Mouse (Mus musculus) neural tube, embryonic 15.5 days (tissue): ENCODE measurements around the gene Fam166a. TPM values are rescaled to one million over a fixed set of nuclear protein-coding genes. Genes with fewer than 3 reads are reported as not detected.

ENCODE experiments used
- ATAC-seq: fragments of 200-750 bp; cut with Nextera tagmentation; 2 replicates; pipeline ENCODE4 v1.8.0; 2017; ENCODE audit warnings: mild to moderate bottlenecking, moderate TSS enrichment, moderate library complexity; ENCODE audit not compliant: low FRiP score
- H3K27ac ChIP-seq: fragments of 300-500 bp; sonication (generic); replicated peaks from 2 replicates; pipeline ENCODE4 v1.5.1; 2015; ENCODE audit warnings: mild to moderate bottlenecking, inconsistent platforms
- H3K27me3 ChIP-seq: fragments of 300-500 bp; sonication (generic); replicated peaks from 2 replicates; pipeline ENCODE4 v1.6.1; 2015; ENCODE audit warnings: inconsistent platforms
- H3K36me3 ChIP-seq: fragments of 300-500 bp; sonication (generic); 2 replicates; pipeline ENCODE4 v1.6.1; 2015; ENCODE audit warnings: inconsistent platforms
- H3K4me1 ChIP-seq: fragments of 300-500 bp; sonication (generic); 2 replicates; pipeline ENCODE4 v1.6.1; 2015; ENCODE audit warnings: inconsistent platforms
- H3K4me2 ChIP-seq: fragments of 300-500 bp; sonication (generic); 2 replicates; pipeline ENCODE4 v1.6.1; 2015; ENCODE audit warnings: inconsistent platforms, mild to moderate bottlenecking, moderate library complexity
- H3K4me3 ChIP-seq: fragments of 300-500 bp; sonication (generic); replicated peaks from 2 replicates; pipeline ENCODE4 v1.5.1; 2015; ENCODE audit warnings: mild to moderate bottlenecking, inconsistent platforms
- H3K9ac ChIP-seq: fragments of 300-500 bp; sonication (generic); replicated peaks from 2 replicates; pipeline ENCODE4 v1.6.1; 2015; ENCODE audit warnings: mild to moderate bottlenecking, inconsistent platforms
- H3K9me3 ChIP-seq: fragments of 300-500 bp; sonication (generic); replicated peaks from 2 replicates; pipeline ENCODE4 v1.6.1; 2016; ENCODE audit warnings: inconsistent platforms
- WGBS: fragments of 180-500 bp; shearing (Covaris S2); methylation state at CpG from one replicate; pipeline ENCODE4 v1.1.7; 2015; ENCODE audit warnings: mixed read lengths; 5-methylcytosine and 5-hydroxymethylcytosine counted together
- polyA plus RNA-seq: library from polyadenylated mRNA; unstranded; fragments of >200 nt; fragmentation: Nextera tagmentation; extraction: Ambion mirVana; gene quantifications from 2 replicates; pipeline ENCODE4 v1.2.1, GENCODE M21; 2015

Fam166a gene
- polyA plus RNA-seq: not detected in 2 replicates

DNA sequence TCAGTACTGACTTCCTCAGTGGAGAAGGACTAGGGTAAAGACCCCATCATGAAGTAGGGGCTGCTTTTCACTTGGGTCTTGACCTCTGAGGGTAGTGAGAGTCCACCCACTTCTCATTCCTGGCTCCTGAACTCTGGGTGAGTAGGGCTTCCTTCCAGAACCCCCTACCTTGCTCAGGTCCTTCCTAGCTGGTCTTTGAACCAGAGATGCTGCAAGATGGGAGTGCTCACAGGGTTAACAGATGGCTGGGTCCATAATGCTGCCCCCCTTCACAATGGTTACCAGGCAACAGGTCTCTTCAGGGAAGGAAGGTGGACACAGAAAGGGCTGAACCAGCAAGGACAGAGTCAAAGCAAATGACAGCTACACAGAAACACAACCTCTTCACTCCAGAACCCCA, at the start of gene Fam166a:
Gene Fam166a, plus strand, starts transcription at position 301 of the 400 bp plus-strand sequence.
- no peak within 1 kb of the TSS for H3K4me2 ChIP-seq
- H3K36me3 ChIP-seq: peaks cover 5% of the 10 kb centered on the region; the same call in 1 of the 2 replicates
- H3K27ac ChIP-seq: no peak within 1 kb of the TSS
- no peak for ATAC-seq
- no peak within 1 kb of the TSS for H3K4me3 ChIP-seq
- no peak within 1 kb of the TSS for H3K9ac ChIP-seq
- H3K27me3 ChIP-seq: no peaks in the 10 kb centered on the region
- H3K4me1 ChIP-seq: peaks cover 4% of the 10 kb centered on the region
- H3K9me3 ChIP-seq: no peaks in the 10 kb centered on the region

DNA sequence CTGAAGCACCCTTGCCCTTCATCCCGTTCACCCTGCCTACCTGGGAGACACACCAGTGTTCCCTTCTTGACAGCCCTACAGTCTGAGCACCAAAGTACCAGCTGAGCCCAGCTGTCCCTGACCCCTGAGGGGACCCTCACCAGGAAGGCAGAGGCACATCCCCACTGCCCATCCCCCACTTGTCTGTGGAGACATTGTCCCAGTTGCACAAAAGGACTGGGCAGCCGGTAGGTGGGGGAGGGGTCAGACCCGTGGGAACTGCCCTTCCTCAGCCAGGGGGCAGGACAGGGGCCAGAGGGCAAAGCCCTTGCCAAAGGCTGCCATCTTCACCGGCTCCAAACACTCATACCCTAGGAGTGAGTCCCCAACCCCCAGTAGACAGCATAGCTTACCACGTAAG, 48.8 kb upstream of the Fam166a start:
- Histone ChIP-seq H3K4me2 (no peak overlapping the region), H3K9me3 (no peaks in the 10 kb centered on the region), H3K4me1 (peaks cover 31% of the 10 kb centered on the region), H3K4me3 (no peak overlapping the region), H3K9ac (no peak overlapping the region), H3K36me3 (no peaks in the 10 kb centered on the region), H3K27ac (0 out of 2 replicates have a peak overlapping the region, but pooled peaks have one; percentile 18), H3K27me3 (no peaks in the 10 kb centered on the region)
- ATAC-seq: no peak
- WGBS: 12% methylated on average over 5 of the region's 5 CpGs

- no peaks in the 10 kb centered on the region for H3K27me3 ChIP-seq
- whole genome bisulfite sequencing: 71% methylated on average over 10 of the region's 10 CpGs
- no peaks in the 10 kb centered on the region for H3K9me3 ChIP-seq
- H3K4me3 ChIP-seq: no peak overlapping the region
- no peak overlapping the region for H3K27ac ChIP-seq
- H3K36me3 ChIP-seq: no peaks in the 10 kb centered on the region
- H3K9ac ChIP-seq: no peak overlapping the region
- H3K4me1 ChIP-seq: peaks cover 32% of the 10 kb centered on the region
- H3K4me2 ChIP-seq: no peak overlapping the region
- no peak for ATAC-seq
Observed at GRCm38 (mm10) chr2:25170326-25171100, 48.0 kb upstream of the Fam166a start.

DNA sequence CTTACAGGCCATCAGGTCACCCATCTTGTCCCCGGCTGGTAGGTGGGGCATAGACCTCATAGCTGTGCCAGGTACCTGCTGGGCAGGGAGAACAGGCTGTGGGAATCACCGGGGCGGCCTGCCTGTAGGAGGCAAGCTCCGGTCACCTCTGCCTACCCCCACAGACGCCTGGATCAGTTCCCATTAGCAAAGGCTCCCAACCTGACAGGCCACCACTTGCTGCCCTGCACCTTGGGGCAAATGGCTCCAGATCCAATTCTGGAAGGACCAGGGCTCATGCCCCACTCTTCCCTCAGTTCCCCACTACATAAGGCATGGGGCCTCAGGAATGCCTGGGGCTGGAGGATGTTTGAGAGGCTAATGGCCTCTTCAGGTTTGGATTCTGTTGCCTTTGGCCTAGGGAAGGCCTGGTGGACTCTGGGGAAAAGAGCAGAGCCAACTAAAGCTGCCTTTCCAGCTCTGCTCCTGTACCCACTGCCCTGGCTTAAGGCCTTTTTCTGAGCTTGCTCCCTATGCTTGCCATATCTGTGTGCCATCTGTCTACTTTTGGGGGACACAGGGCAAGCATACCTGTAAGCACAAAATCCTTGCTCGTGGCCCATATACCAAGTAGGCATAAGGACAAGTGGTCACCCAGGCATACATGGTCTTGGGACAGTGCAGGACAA, 47.3 kb upstream of the Fam166a start:
- no peak overlapping the region for H3K4me3 ChIP-seq
- H3K4me1 ChIP-seq: peaks cover 38% of the 10 kb centered on the region
- no peak overlapping the region for H3K27ac ChIP-seq
- H3K9ac ChIP-seq: no peak overlapping the region
- H3K9me3 ChIP-seq: no peaks in the 10 kb centered on the region
- no peak overlapping the region for H3K4me2 ChIP-seq
- no peaks in the 10 kb centered on the region for H3K36me3 ChIP-seq
- H3K27me3 ChIP-seq: no peaks in the 10 kb centered on the region
- 83% methylated on average over 6 of the region's 6 CpGs for WGBS
- no peak for ATAC-seq

GRCm38 (mm10) chr2:25171769-25172153, 46.8 kb upstream of the Fam166a start:
- Histone ChIP-seq H3K4me1 (peaks cover 43% of the 10 kb centered on the region), H3K9ac (no peak overlapping the region), H3K27ac (no peak overlapping the region), H3K4me3 (no peak overlapping the region), H3K9me3 (no peaks in the 10 kb centered on the region), H3K4me2 (no peak overlapping the region), H3K36me3 (no peaks in the 10 kb centered on the region), H3K27me3 (no peaks in the 10 kb centered on the region)
- no peak for ATAC-seq
- WGBS: 48% methylated on average over 1 of the region's 1 CpGs

- WGBS: 72% methylated on average over 8 of the region's 8 CpGs
- Histone ChIP-seq H3K36me3 (no peaks in the 10 kb centered on the region), H3K9me3 (no peaks in the 10 kb centered on the region), H3K4me3 (no peak overlapping the region), H3K27me3 (no peaks in the 10 kb centered on the region), H3K9ac (no peak overlapping the region), H3K27ac (no peak overlapping the region), H3K4me2 (no peak overlapping the region), H3K4me1 (peaks cover 50% of the 10 kb centered on the region)
- no peak for ATAC-seq
Observed at GRCm38 (mm10) chr2:25172629-25173028, 45.9 kb upstream of the Fam166a start.

- 98% methylated on average over 4 of the region's 4 CpGs for WGBS
- no peak for ATAC-seq
- H3K4me1 ChIP-seq: peaks cover 53% of the 10 kb centered on the region
- no peaks in the 10 kb centered on the region for H3K27me3 ChIP-seq
- H3K9ac ChIP-seq: no peak overlapping the region
- H3K9me3 ChIP-seq: no peaks in the 10 kb centered on the region
- no peaks in the 10 kb centered on the region for H3K36me3 ChIP-seq
- no peak overlapping the region for H3K4me2 ChIP-seq
- no peak overlapping the region for H3K27ac ChIP-seq
- no peak overlapping the region for H3K4me3 ChIP-seq
Observed at GRCm38 (mm10) chr2:25173821-25174220, 44.7 kb upstream of the Fam166a start.

DNA sequence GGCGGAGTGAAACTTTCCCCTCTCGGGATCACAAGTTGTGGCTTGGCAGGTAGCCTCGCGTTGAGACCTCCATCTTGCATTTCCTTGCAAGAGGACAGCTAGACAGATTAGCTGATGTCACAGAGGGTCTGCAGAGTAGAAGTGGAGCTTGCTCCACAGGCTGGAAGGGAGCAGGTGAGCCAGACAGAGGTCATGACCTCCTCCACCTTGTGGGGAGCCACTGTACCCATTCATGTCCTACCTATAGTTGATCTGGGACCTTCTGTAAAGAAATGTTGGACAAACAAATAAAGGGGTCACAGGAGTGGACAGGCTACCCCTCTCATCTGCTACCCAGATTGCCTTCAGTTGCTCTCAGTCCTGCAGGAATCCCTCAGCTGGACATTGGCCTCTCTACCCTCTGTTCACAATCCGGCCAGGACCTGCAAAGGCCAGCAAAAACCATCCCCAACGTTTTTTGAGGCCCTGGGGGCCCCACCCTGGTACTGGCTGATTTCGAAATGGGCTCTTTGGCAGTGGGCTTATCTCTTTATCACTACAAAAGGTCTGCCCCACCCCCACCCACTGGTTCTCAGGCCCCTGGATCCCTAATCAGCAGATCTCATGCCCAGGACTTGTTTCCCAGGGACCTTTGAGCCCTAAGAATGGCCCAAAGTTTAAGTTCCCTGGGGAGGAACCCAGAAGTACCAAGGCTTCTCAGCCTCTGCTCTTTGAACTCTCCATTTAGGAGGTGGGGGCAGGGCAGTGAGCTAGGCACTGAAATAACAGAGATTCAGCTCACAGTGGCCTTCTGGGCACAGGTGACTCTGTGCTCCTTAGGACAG, 43.5 kb upstream of the Fam166a start:
- 68% methylated on average over 7 of the region's 7 CpGs for WGBS
- H3K27me3 ChIP-seq: no peaks in the 10 kb centered on the region; the same call in 1 of the 2 replicates
- no peak for ATAC-seq
- no peaks in the 10 kb centered on the region for H3K9me3 ChIP-seq
- peaks cover 52% of the 10 kb centered on the region for H3K4me1 ChIP-seq
- no peak overlapping the region for H3K9ac ChIP-seq
- no peak overlapping the region for H3K4me3 ChIP-seq
- no peak overlapping the region for H3K27ac ChIP-seq
- no peaks in the 10 kb centered on the region for H3K36me3 ChIP-seq
- H3K4me2 ChIP-seq: no peak overlapping the region

DNA sequence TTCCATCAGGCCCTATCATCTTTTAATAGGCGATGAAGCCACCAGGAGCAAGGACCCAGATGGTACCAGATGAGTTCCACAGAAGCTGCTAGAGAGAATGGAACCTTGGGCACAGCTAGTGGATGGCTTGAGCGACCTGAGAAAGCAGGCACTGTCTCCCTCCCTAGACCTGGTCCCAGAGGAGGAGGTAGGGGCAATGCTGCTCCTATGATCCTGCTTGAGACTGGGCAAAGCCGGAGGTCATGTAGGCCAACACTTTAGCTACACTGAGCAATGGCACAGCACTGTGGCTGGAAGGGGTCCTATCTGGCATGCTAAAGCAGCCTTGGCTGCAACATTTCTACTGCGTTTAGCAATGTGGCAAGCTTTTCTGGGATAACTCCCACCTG, 42.9 kb upstream of the Fam166a start:
- no peak overlapping the region for H3K4me2 ChIP-seq
- H3K4me3 ChIP-seq: no peak overlapping the region
- 87% methylated on average over 4 of the region's 4 CpGs for WGBS
- no peaks in the 10 kb centered on the region for H3K36me3 ChIP-seq
- H3K9me3 ChIP-seq: no peaks in the 10 kb centered on the region
- H3K9ac ChIP-seq: no peak overlapping the region
- H3K4me1 ChIP-seq: peaks cover 49% of the 10 kb centered on the region
- no peaks in the 10 kb centered on the region; the same call in 1 of the 2 replicates for H3K27me3 ChIP-seq
- no peak overlapping the region for H3K27ac ChIP-seq
- ATAC-seq: no peak

GRCm38 (mm10) chr2:25176573-25176972, 42.0 kb upstream of the Fam166a start:
- 0 out of 2 replicates have a peak overlapping the region, but pooled peaks have one; percentile 14 for H3K9ac ChIP-seq

DNA sequence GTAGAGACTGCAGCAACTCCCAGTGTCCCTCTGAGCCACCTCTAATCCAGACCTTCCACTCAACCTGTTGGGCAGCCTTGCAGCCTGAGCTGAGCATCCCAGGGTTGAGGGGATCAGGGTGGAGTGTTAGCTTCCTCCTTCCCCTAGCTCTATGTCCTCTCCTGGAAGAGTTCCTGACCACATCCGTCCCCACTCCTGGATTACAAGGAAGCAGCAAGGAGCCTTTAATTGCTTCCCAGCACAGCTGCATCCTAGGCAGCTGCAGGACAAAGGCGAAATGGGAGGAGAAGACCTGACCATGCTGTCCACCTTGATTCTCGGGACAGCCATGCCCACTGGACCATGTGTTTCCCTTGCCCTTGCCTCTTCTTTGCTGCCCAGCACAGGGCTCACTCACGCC, 41.5 kb upstream of the Fam166a start:
- Histone ChIP-seq H3K4me1 (peaks cover 58% of the 10 kb centered on the region), H3K9ac (0 out of 2 replicates have a peak overlapping the region, but pooled peaks have one; percentile 8), H3K27me3 (no peaks in the 10 kb centered on the region; the same call in 1 of the 2 replicates), H3K4me2 (peak overlapping the region; percentile 32), H3K36me3 (no peaks in the 10 kb centered on the region), H3K27ac (peak overlapping the region; percentile 80), H3K4me3 (peak overlapping the region; percentile 12; the same call in 1 of the 2 replicates), H3K9me3 (no peaks in the 10 kb centered on the region)
- WGBS: 26% methylated on average over 4 of the region's 4 CpGs
- ATAC-seq: no peak

More at GRCm38 (mm10) chr2:25176573-25176972, 42.0 kb upstream of the Fam166a start:
- ATAC-seq: no peak
- H3K27me3 ChIP-seq: no peaks in the 10 kb centered on the region; the same call in 1 of the 2 replicates
- H3K36me3 ChIP-seq: no peaks in the 10 kb centered on the region
- H3K4me1 ChIP-seq: peaks cover 53% of the 10 kb centered on the region
- H3K4me3 ChIP-seq: no peak overlapping the region
- H3K4me2 ChIP-seq: peak overlapping the region; percentile 32
- peak overlapping the region; percentile 80 for H3K27ac ChIP-seq
- WGBS: 60% methylated on average over 6 of the region's 6 CpGs
- H3K9me3 ChIP-seq: no peaks in the 10 kb centered on the region
